Mouse (Mus musculus): ENCODE results near the gene Spg7.

DNA sequence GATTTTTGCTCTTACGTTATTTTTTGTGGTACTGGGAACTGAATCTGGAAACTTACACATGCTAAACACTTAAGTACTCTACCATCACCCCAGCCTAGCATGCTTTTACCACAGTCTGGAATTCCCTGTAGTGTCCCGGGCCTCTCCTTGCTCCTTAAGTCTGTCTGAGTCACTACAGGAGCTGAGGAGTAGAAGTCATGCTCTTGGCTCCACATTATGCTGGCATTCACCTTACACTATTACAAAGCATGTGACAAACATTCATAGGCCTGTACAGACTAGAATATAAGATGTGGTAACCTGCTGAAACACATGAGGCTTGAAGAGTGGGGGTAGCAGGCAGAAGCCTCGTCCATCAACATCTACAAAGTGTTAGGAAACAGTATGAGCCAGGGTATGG, 40.0 kb upstream of the Spg7 start:
- TF ChIP-seq CTCF (IDR thresholded peaks at IDR 0.05; ENCODE audit: borderline replicate concordance, control insufficient read depth, extremely low read depth, insufficient read depth, low read length, poor library complexity) (no peak), POLR2A (IDR thresholded peaks at IDR 0.05; ENCODE audit: control insufficient read depth, extremely low read depth, insufficient read depth, low read length, poor library complexity) (no peak)
